Mouse (Mus musculus) hindbrain, embryonic 12.5 days (tissue): ENCODE results near the gene Ccnc. TPM values are rescaled to one million over a fixed set of nuclear protein-coding genes. Genes with fewer than 3 reads are reported as not detected.
"Not testable (repeated sequence)": the region's sequence is repeated elsewhere in the genome, so short reads cannot be mapped to it uniquely, and the experiment has no call there.

ENCODE experiments used
- ATAC-seq: fragments of 200-750 bp; cut with Nextera tagmentation; 2 replicates; pipeline ENCODE4 v1.8.0; 2017; ENCODE audit warnings: moderate TSS enrichment; ENCODE audit not compliant: low FRiP score
- H3K27ac ChIP-seq: fragments of 300-500 bp; sonication (generic); 2 replicates; pipeline ENCODE4 v1.5.1; 2016; ENCODE audit warnings: mild to moderate bottlenecking
- H3K27me3 ChIP-seq: fragments of 300-500 bp; sonication (generic); 2 replicates; pipeline ENCODE4 v1.6.1; 2016; ENCODE audit warnings: mild to moderate bottlenecking
- H3K36me3 ChIP-seq: fragments of 300-500 bp; sonication (generic); 2 replicates; pipeline ENCODE4 v1.6.1; 2016; ENCODE audit warnings: mild to moderate bottlenecking
- H3K4me1 ChIP-seq: fragments of 300-500 bp; sonication (generic); 2 replicates; pipeline ENCODE4 v1.6.1; 2016
- H3K4me2 ChIP-seq: fragments of 300-500 bp; sonication (generic); replicated peaks from 2 replicates; pipeline ENCODE4 v1.6.1; 2016; ENCODE audit warnings: mild to moderate bottlenecking
- H3K4me3 ChIP-seq: fragments of 300-500 bp; sonication (generic); 2 replicates; pipeline ENCODE4 v1.5.1; 2016; ENCODE audit warnings: mild to moderate bottlenecking
- H3K9ac ChIP-seq: fragments of 300-500 bp; sonication (generic); 2 replicates; pipeline ENCODE4 v1.6.1; 2016; ENCODE audit warnings: mild to moderate bottlenecking, moderate library complexity
- H3K9me3 ChIP-seq: fragments of 300-500 bp; sonication (generic); replicated peaks from 2 replicates; pipeline ENCODE4 v1.6.1; 2016; ENCODE audit warnings: mild to moderate bottlenecking
- WGBS: fragments of 180-500 bp; shearing (Covaris S2); methylation state at CpG from one replicate; pipeline ENCODE4 v1.1.7; 2016; 5-methylcytosine and 5-hydroxymethylcytosine counted together
- polyA plus RNA-seq: library from polyadenylated mRNA; unstranded; fragments of >200 nt; fragmentation: Nextera tagmentation; extraction: Ambion mirVana; gene quantifications from 2 replicates; pipeline ENCODE4 v1.2.1, GENCODE M21; 2016

The Ccnc gene
- polyA plus RNA-seq, 1 experiment from 2014 or later, result 62.8 TPM

DNA sequence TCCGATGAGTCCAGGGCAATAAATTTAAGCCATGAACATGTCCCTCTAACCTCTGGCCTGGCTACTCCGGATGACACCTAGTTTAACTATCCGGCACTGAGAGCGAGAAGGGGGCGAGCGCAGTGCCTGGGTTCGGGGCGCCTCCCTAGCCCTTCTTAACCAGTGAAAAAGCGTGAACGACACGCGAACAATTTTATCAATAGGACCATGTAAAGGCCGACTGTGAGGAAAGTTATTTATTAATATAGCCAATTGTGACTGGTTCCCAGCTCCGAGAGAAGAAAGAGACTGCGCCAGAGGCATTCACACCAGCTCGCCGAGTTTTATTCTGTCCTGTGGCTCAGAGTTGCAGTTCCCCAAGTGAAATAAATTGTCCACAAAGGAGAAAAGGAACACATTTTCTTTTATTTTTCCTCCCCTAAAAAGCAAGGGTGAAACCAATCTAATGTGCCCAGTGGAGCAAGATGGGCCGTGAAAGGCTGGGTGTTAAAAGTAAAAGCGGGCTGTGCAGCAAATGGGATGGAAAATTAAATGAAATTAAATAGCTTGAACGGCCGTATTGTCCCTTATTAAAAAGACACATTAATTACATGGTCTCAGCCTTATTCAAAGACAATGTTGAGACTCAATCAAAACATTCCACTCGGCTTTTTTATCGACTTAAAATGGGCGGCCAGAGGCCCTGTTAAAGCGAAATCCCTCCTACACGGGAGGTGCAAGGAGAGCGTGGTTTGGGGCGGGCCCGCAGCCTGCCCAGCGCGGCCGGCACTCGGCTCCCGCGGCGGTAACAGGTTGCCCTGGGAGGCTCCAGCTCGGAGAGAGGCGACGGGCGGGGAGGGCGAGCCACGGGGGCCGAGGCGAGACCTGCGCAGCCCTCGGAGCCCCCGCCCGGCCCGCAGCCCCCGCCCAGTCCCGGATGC, 39.5 kb upstream of the Ccnc start:
- Histone ChIP-seq H3K9ac (peak overlapping the region; percentile 54), H3K4me3 (peak overlapping the region; percentile 44), H3K27me3 (peaks cover 91% of the 10 kb centered on the region), H3K4me1 (peaks cover 10% of the 10 kb centered on the region), H3K36me3 (no peaks in the 10 kb centered on the region), H3K9me3 (no peaks in the 10 kb centered on the region), H3K27ac (peak overlapping the region; percentile 83), H3K4me2 (peak overlapping the region; percentile 87)
- 1% methylated on average over 50 of the region's 51 CpGs for WGBS
- ATAC-seq, result peak; percentile 80

DNA sequence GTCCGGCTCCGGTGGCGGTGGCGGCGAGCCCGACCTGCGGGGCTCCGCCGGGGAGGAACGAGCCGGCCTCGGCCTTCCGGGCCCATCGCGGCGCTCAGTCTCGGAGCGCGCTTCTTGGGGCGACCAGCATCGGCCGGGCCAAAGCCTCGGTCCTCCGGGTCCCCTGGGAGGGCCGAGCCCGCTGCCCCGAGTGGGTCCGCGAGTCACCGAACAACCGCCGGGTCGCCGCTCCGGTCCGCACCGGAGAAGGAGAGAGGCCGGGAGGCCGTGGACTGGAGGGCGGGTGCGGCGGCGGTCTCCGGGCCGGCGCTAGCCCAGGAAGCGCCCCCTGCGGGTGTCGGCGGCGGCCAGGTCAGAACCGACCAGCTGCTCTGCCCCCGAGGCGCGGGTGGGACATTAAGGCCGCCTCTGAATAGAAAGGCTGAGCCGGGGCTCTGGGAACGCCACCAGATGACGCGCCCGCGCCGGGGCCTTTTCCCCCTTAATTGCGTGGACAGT, 38.7 kb upstream of the Ccnc start:
- Histone ChIP-seq H3K27me3 (peaks cover 91% of the 10 kb centered on the region), H3K27ac (peak overlapping the region; percentile 83), H3K36me3 (no peaks in the 10 kb centered on the region), H3K4me2 (peak overlapping the region; percentile 87), H3K4me3 (peak overlapping the region; percentile 44), H3K9me3 (no peaks in the 10 kb centered on the region), H3K4me1 (peaks cover 10% of the 10 kb centered on the region), H3K9ac (peak overlapping the region; percentile 54)
- under 1% methylated on average over 61 of the region's 64 CpGs for WGBS
- peak; percentile 39 for ATAC-seq

DNA sequence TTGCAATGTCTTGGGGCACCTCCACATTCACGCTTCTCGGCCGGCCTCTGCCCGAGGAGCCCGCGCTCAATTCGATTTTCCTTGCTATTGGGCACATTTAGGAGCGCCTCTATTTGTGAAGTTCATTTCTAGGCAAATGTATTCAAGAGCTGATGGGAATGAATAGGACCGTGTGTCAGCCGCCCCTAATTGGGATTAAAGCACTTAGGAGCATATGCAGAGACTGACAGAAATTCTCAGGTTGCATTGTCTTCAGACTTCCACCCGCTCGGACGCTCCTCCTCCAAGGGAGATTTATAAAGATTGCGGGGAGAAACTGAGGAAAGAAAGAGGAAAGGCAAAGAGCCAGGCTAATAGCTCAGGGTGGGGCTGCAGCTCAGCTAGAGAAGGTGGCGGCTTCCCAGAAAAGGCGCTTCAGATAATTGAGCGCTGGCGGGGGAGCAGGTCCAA, 38.0 kb upstream of the Ccnc start:
- under 1% methylated on average over 18 of the region's 18 CpGs for WGBS
- H3K36me3 ChIP-seq, result no peaks in the 10 kb centered on the region
- H3K4me3 ChIP-seq, result peak overlapping the region; percentile 4; the same call in 1 of the 2 replicates
- peaks cover 10% of the 10 kb centered on the region for H3K4me1 ChIP-seq
- H3K9me3 ChIP-seq, result no peaks in the 10 kb centered on the region
- peaks cover 84% of the 10 kb centered on the region for H3K27me3 ChIP-seq
- ATAC-seq, result peak; percentile 46
- H3K4me2 ChIP-seq, result peak overlapping the region; percentile 87
- no peak overlapping the region for H3K27ac ChIP-seq
- no peak overlapping the region for H3K9ac ChIP-seq

DNA sequence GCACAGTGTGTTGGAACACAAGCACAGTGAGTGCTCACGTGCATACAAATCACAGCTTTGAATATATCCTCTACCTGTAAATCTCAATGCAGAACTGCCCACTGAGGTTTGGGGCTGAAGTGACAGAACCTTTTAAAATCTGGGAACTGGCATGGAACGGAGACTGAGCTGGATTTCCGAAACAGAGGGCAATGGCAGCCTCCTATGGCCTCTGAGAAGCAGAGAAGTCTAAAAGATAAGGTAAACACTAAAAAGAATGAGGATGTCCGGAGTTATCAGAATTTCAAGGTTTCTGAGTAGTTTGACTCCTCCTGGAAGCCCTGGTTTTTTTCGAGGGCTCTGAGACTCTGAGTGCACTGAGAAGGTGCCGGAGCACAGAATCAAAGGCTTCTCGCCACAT, 37.3 kb upstream of the Ccnc start:
- Histone ChIP-seq H3K9me3 (no peaks in the 10 kb centered on the region), H3K4me1 (peaks cover 10% of the 10 kb centered on the region), H3K27ac (no peak overlapping the region), H3K27me3 (peaks cover 84% of the 10 kb centered on the region), H3K9ac (no peak overlapping the region), H3K4me3 (no peak overlapping the region), H3K4me2 (peak overlapping the region; percentile 87), H3K36me3 (no peaks in the 10 kb centered on the region)
- WGBS, result 8% methylated on average over 7 of the region's 7 CpGs
- ATAC-seq, result no peak

DNA sequence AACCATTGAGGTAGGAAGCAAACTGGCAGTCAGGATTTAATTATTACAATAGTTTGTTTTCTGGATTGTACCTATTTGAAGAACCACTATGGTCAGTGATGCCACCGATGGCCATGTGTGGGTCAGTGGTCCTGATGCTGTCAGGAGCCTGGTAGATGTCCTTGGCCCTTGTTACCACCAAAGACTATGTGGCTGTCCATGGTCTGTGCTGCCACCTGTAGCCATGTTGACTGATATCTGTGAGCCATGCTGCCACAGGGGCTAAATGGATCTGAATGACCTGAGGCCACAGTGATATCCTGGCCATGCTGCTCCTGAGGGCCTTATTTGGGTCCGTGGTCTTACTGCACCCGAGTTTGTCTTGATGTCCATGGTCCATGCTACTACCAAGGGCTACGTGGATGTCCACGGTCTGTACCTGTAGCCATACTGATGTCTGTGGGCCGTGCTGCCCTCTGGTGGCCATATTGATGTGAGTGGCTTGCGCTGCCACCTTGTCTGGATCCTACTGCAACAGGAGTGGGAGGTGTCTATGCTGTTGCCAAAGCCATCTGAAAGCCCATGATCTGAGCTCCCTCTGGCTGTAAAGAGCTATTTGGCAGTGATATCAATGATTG, 31.8 kb upstream of the Ccnc start:
- Histone ChIP-seq H3K9me3 (no peaks in the 10 kb centered on the region), H3K4me1 (no peaks in the 10 kb centered on the region), H3K9ac (no peak overlapping the region), H3K4me3 (no peak overlapping the region), H3K4me2 (no peak overlapping the region), H3K27me3 (peaks cover 60% of the 10 kb centered on the region), H3K36me3 (no peaks in the 10 kb centered on the region), H3K27ac (no peak overlapping the region)
- peak; percentile 68 for ATAC-seq
- WGBS, result 34% methylated on average over 7 of the region's 7 CpGs

DNA sequence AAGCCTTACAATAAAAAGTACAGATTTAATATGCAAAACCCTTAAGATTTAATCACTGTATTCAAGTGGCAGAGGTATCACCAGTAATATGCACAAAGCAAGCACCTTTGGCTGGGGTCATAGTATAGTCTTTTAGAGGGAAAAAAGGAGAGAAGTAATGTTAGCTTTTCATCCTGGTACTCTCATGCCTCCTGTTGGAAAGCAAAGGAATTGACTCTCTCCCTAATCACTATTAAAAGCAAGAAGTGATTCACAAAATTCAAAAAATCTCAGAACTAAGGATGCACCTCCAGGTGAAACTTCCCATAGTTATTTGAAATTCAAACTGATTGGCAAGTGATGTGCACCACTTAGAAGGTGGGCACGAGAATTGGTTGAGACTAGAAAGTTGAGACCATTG, 22.5 kb upstream of the Ccnc start:
- H3K4me3 ChIP-seq, result no peak overlapping the region
- ATAC-seq, result no peak
- WGBS, result 66% methylated on average over 1 of the region's 1 CpGs
- H3K27ac ChIP-seq, result no peak overlapping the region
- no peak overlapping the region for H3K9ac ChIP-seq
- no peak overlapping the region for H3K4me2 ChIP-seq
- H3K9me3 ChIP-seq, result no peaks in the 10 kb centered on the region
- no peaks in the 10 kb centered on the region for H3K4me1 ChIP-seq
- H3K27me3 ChIP-seq, result no peaks in the 10 kb centered on the region
- H3K36me3 ChIP-seq, result no peaks in the 10 kb centered on the region

DNA sequence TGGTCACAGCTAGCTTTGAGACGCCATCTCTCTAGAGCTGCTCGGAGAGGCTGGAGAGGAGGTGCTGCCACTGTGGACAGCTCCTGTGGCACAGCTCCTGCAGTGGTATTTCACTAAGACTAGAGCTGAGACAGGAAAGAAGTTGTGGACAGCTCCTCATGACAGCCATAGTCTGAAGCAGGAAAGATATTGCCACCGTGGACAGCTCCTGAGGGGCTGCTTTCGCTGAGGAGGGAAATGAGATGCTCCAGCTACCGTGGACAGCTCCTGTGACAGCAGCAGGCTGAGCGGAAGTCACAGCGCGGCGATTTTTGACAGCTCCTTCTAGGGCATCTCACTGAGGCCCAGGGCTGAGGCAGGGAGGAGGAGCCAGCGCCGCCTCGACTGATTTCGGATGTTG, 15.4 kb upstream of the Ccnc start:
- H3K4me2 ChIP-seq, result peak overlapping the region; percentile 40
- H3K36me3 ChIP-seq, result no peaks in the 10 kb centered on the region
- peaks cover 7% of the 10 kb centered on the region; the same call in 1 of the 2 replicates for H3K27me3 ChIP-seq
- H3K4me1 ChIP-seq, result peaks cover 8% of the 10 kb centered on the region; the same call in 1 of the 2 replicates
- ATAC-seq, result peak; percentile 61
- no peak overlapping the region for H3K27ac ChIP-seq
- no peaks in the 10 kb centered on the region for H3K9me3 ChIP-seq
- 10% methylated on average over 13 of the region's 13 CpGs for WGBS
- H3K9ac ChIP-seq, result no peak overlapping the region
- no peak overlapping the region; the same call in 1 of the 2 replicates for H3K4me3 ChIP-seq

DNA sequence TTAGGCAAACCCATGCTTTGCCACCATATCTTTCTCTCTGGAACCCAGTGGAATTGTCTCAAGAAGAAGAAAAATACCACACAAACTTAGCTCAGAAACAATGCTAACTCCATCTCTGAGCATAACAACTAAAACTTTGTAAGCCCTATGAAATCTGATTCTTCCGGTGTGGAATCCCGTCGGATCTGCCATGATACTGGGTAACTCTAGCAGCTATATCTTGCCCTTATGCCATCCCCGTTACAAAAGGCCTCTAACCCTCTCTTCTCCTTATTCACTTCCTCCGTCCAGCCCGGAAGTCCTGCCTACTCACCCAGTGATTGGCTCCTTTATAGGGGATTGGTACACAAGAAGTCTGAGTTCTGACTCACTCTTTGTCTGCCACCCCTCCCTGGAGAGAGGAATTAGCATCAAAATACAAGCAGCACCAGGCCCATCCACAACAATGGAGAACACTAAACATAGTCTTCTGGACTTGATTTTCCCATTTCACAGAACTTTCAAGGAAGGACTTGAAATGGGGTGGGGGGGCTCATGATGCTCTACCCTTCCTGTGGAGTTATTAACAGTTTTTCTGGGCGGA, 4.7 kb upstream of the Ccnc start:
- Histone ChIP-seq H3K27ac (no peak overlapping the region), H3K9ac (no peak overlapping the region), H3K4me2 (no peak overlapping the region; the same call in 1 of the 2 replicates), H3K27me3 (no peaks in the 10 kb centered on the region), H3K9me3 (no peaks in the 10 kb centered on the region), H3K36me3 (no peaks in the 10 kb centered on the region), H3K4me1 (no peaks in the 10 kb centered on the region), H3K4me3 (no peak overlapping the region)
- whole genome bisulfite sequencing, result 35% methylated on average over 7 of the region's 7 CpGs
- ATAC-seq, result 0 out of 2 replicates have a peak, but pooled peaks have one; percentile 14

DNA sequence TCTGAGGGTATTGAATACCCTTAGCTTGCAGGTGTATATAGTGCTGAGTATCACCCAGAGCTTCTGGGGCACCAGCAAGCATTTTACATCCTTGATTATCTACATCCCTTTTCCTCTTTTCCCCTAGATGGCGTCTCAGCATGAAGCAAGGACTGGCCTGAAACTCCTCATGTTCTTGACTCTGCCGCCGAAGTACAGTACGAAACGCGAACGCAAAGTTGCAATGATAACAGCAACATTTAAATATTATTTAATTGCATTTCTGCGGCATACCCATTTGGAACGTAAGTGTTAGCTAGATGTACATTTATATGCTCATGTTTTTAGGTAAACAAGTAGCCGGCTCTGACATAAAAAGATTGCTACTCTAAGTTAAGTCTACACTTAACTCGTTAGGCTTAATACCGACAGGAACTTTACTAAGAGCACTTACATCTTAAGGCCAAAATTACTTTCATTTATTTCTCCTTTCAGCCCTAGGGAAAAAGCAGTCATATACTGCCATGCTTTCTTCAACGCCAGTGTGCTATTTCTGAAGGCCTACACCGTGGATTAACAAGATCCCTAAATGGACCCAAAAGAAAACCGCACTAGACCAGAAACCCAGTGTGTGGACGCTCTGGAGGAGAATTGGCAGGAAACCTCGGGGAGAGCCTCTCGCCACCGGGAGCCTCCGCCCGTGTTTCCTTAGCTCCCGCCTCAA, 438 bp upstream of the Ccnc start:
- H3K27me3 ChIP-seq, result no peaks in the 10 kb centered on the region
- H3K4me3 ChIP-seq, result peak overlapping the region; percentile 75
- H3K36me3 ChIP-seq, result no peaks in the 10 kb centered on the region
- no peaks in the 10 kb centered on the region for H3K9me3 ChIP-seq
- 1% methylated on average over 22 of the region's 22 CpGs for WGBS
- H3K27ac ChIP-seq, result peak overlapping the region; percentile 89
- ATAC-seq, result peak; percentile 45
- peak overlapping the region; percentile 71 for H3K4me2 ChIP-seq
- peak overlapping the region; percentile 87; the same call in 1 of the 2 replicates for H3K9ac ChIP-seq
- peaks cover 10% of the 10 kb centered on the region for H3K4me1 ChIP-seq

DNA sequence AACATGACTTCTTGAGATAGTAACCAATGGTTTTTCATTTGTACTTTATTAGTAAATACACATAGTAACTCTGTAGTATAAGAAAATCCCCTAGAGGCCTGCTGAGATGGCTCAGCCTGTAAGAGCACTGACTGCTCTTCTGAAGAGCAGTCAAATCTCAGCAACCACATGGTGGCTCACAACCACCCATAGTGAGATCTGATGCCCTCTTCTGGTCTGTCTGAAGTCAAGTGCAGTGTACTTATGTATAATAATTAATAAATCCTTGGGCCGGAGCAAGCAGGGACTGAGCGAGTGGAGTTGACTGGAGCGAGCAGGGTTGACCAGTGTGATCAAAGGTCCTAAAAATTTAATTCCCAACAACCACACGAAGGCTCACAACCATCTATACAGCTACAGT, 11.7 kb downstream of the Ccnc start:
- 91% methylated on average over 4 of the region's 4 CpGs for WGBS
- Histone ChIP-seq H3K9me3 (no peaks in the 10 kb centered on the region), H3K27me3 (no peaks in the 10 kb centered on the region), H3K9ac (no peak overlapping the region), H3K4me3 (no peak overlapping the region), H3K27ac (no peak overlapping the region), H3K36me3 (peaks cover 28% of the 10 kb centered on the region), H3K4me1 (no peaks in the 10 kb centered on the region), H3K4me2 (no peak overlapping the region)
- no peak for ATAC-seq

DNA sequence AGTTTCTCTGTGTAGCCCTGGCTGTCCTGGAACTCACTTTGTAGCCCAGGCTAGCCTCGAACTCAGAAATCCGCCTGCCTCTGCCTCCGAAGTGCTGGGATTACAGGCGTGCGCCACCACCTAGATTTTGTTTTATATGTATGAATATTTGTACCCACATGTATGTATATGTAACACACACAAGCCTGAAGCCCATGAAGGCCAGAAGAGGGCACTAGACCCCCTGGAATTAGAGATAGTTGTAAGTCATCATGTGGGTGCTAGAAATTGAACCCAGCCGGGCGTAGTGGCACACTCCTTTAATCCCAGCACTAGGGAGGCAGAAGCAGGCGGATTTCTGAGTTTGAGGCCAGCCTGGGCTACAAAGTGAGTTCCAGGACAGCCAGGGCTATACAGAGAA, 16.6 kb downstream of the Ccnc start:
- WGBS, result 97% methylated on average over 8 of the region's 8 CpGs
- not testable (repeated sequence) for H3K4me3 ChIP-seq, H3K4me1 ChIP-seq, H3K9ac ChIP-seq, H3K9me3 ChIP-seq, H3K27ac ChIP-seq, H3K27me3 ChIP-seq, ATAC-seq, H3K4me2 ChIP-seq
- peaks cover 19% of the 10 kb centered on the region for H3K36me3 ChIP-seq
